Comparison of ENCODE assay signal across 9 mouse cellular contexts in genomic region chr2:30063791-30064190, GRCm38 (mm10). TPM values are rescaled to one million over a fixed set of nuclear protein-coding genes. Genes with fewer than 3 reads are reported as not detected.
A peak's percentile ranks its signal among the peaks of the same experiment; 100 is the strongest.
DNase-seq lines count a peak whose midpoint lies in the region; ATAC-seq and TF ChIP-seq lines count a peak whose summit lies in the region.
"Had no signal": no experiment of that assay in that cellular context is flagged by ENCODE, and none has a peak within 500 bp of the region (broad histone marks: within the 10 kb centered on the region; RNA-seq: fewer than 3 reads in every experiment).

No protein-coding gene starts in this region.

- H3K27ac ChIP-seq in thymus, adult 2 months (ENCODE audit: control insufficient read depth, insufficient read depth, low read length) = peak overlapping the region; percentile 60; the same call in 1 of the 2 replicates
- H3K27ac ChIP-seq in forebrain, embryonic 13.5 days = no peak overlapping the region
- H3K27ac ChIP-seq in liver, embryonic 12.5 days = peak overlapping the region; percentile 92
- H3K27ac ChIP-seq in stomach, postnatal 0 days (replicated peaks) = peak overlapping the region; percentile 93

- WGBS in thymus, adult 2 months = 4% methylated on average over 2 of the region's 3 CpGs
- 9% methylated on average over 3 of the region's 3 CpGs for WGBS in forebrain, embryonic 13.5 days
- 2% methylated on average over 3 of the region's 3 CpGs for WGBS in liver, embryonic 12.5 days (ENCODE audit: insufficient replicate concordance)
- 17% methylated on average over 2 of the region's 3 CpGs for WGBS in stomach, postnatal 0 days

- intact Hi-C loops in gastrocnemius, postnatal 14 days (cut with DNase I; ENCODE audit: low total_unique reads) = no loop called here

- H3K4me3 ChIP-seq in thymus, adult 2 months (ENCODE audit: control insufficient read depth, insufficient read depth, low read length) = peak overlapping the region; percentile 80; the same call in 1 of the 2 replicates
- peak overlapping the region; percentile 59 for H3K4me3 ChIP-seq in forebrain, embryonic 13.5 days
- H3K4me3 ChIP-seq in liver, embryonic 12.5 days = peak overlapping the region; percentile 76
- peak overlapping the region; percentile 54 for H3K4me3 ChIP-seq in stomach, postnatal 0 days (ENCODE audit: low read depth, low read length)

- H3K9ac ChIP-seq in forebrain, embryonic 13.5 days = peak overlapping the region; percentile 72
- peak overlapping the region; percentile 83 for H3K9ac ChIP-seq in liver, embryonic 12.5 days
- H3K9ac ChIP-seq in stomach, postnatal 0 days (ENCODE audit: low read length) = peak overlapping the region; percentile 75; the same call in 1 of the 2 replicates

- TF ChIP-seq POLR2A in thymus, adult 2 months (IDR thresholded peaks at IDR 0.05; ENCODE audit: control insufficient read depth, extremely low read depth, insufficient read depth, low read length, poor library complexity) = no peak

- peak overlapping the region; percentile 88 for H3K4me2 ChIP-seq in forebrain, embryonic 13.5 days
- peak overlapping the region; percentile 97 for H3K4me2 ChIP-seq in liver, embryonic 12.5 days
- peak overlapping the region; percentile 91 for H3K4me2 ChIP-seq in stomach, postnatal 0 days (replicated peaks; ENCODE audit: low read depth)

- H3K36me3 ChIP-seq in thymus, adult 2 months (ENCODE audit: control insufficient read depth, insufficient read depth, low read length) = peaks cover 4% of the 10 kb centered on the region
- H3K36me3 ChIP-seq in forebrain, embryonic 13.5 days (ENCODE audit: poor library complexity, severe bottlenecking) = peaks cover 5% of the 10 kb centered on the region
- peaks cover 12% of the 10 kb centered on the region for H3K36me3 ChIP-seq in liver, embryonic 12.5 days
- no peaks in the 10 kb centered on the region for H3K36me3 ChIP-seq in stomach, postnatal 0 days (ENCODE audit: control insufficient read depth, insufficient read depth, low read length)

- TF ChIP-seq EP300 in stomach, postnatal 0 days (optimal IDR thresholded peaks at IDR 0.05) = no peak

- no peak for DNase-seq in thymus, adult 2 months
- DNase-seq in thymus, postnatal 14 days = no peak
- peak; percentile 40 for DNase-seq in stomach, postnatal 0 days (ENCODE audit: low spot score)
- DNase-seq in cerebellum, adult 9-10 months = no peak
- no peak for DNase-seq in gastrocnemius, postnatal 14 days
- DNase-seq in T-cell, adult 2 months (ENCODE audit: low spot score) = no peak
- DNase-seq: kidney, adult 8-10 months had no signal

- no peak for ATAC-seq in forebrain, embryonic 13.5 days
- no peak for ATAC-seq in liver, embryonic 12.5 days
- ATAC-seq in stomach, postnatal 0 days (ENCODE audit: low FRiP score, low TSS enrichment) = no peak

- H3K4me1 ChIP-seq in thymus, adult 2 months (replicated peaks; ENCODE audit: control insufficient read depth, insufficient read depth, low read length) = peaks cover 26% of the 10 kb centered on the region
- peaks cover 55% of the 10 kb centered on the region for H3K4me1 ChIP-seq in forebrain, embryonic 13.5 days
- H3K4me1 ChIP-seq in liver, embryonic 12.5 days = peaks cover 69% of the 10 kb centered on the region
- peaks cover 2% of the 10 kb centered on the region; the same call in 1 of the 2 replicates for H3K4me1 ChIP-seq in stomach, postnatal 0 days (replicated peaks; ENCODE audit: control insufficient read depth, insufficient read depth)

- no peaks in the 10 kb centered on the region for H3K27me3 ChIP-seq in thymus, adult 2 months (ENCODE audit: control insufficient read depth, insufficient read depth, low read length)
- no peaks in the 10 kb centered on the region for H3K27me3 ChIP-seq in forebrain, embryonic 13.5 days
- H3K27me3 ChIP-seq in liver, embryonic 12.5 days (replicated peaks) = no peaks in the 10 kb centered on the region
- H3K27me3 ChIP-seq in stomach, postnatal 0 days (ENCODE audit: control insufficient read depth, insufficient read depth, low read length) = no peaks in the 10 kb centered on the region

- H3K9me3 ChIP-seq in forebrain, embryonic 13.5 days (replicated peaks) = no peaks in the 10 kb centered on the region
- H3K9me3 ChIP-seq in liver, embryonic 12.5 days (replicated peaks) = no peaks in the 10 kb centered on the region
- no peaks in the 10 kb centered on the region for H3K9me3 ChIP-seq in stomach, postnatal 0 days (ENCODE audit: control insufficient read depth, low read length)

- no peak for TF ChIP-seq CTCF in thymus, adult 2 months (IDR thresholded peaks at IDR 0.05; ENCODE audit: borderline replicate concordance, control insufficient read depth, extremely low read depth, insufficient read depth, low read length, poor library complexity)
- no peak for TF ChIP-seq CTCF in stomach, postnatal 0 days (IDR thresholded peaks at IDR 0.05; ENCODE audit: low read depth)

RNA-seq across cellular contexts. Expression of gene Set, which starts 6.6 kb away (rescaled TPM):
- polyA plus RNA-seq in thymus, adult 2 months (2012; rRNA removed) = 71.7 and 103 TPM in 2 replicates
- 587 and 610 TPM in 2 replicates for polyA plus RNA-seq in forebrain, embryonic 13.5 days (2015; fragmentation: Nextera tagmentation; extraction: Ambion mirVana)
- polyA plus RNA-seq in liver, embryonic 12.5 days (2016; fragmentation: Nextera tagmentation; extraction: Ambion mirVana) = 409 and 423 TPM in 2 replicates
- polyA plus RNA-seq in stomach, postnatal 0 days (2015; fragmentation: Nextera tagmentation; extraction: Ambion mirVana) = 202 and 206 TPM in 2 replicates
- 10 to 100 TPM; 75.4 to 90.4 TPM for total RNA-seq in gastrocnemius, postnatal 14 days (2021)

RNA-seq across cellular contexts. Expression of gene Pkn3, which starts 13.7 kb away (rescaled TPM):
- 8.0 and 8.8 TPM in 2 replicates for polyA plus RNA-seq in thymus, adult 2 months (2012; rRNA removed)
- polyA plus RNA-seq in forebrain, embryonic 13.5 days (2015; fragmentation: Nextera tagmentation; extraction: Ambion mirVana) = 5.7 and 6.7 TPM in 2 replicates
- 4.6 and 5.1 TPM in 2 replicates for polyA plus RNA-seq in liver, embryonic 12.5 days (2016; fragmentation: Nextera tagmentation; extraction: Ambion mirVana)
- polyA plus RNA-seq in stomach, postnatal 0 days (2015; fragmentation: Nextera tagmentation; extraction: Ambion mirVana) = 3.0 and 3.1 TPM in 2 replicates
- 1 to 10 TPM; 5.9 to 6.4 TPM for total RNA-seq in gastrocnemius, postnatal 14 days (2021)

RNA-seq across cellular contexts. Expression of gene Wdr34, which starts 15.1 kb away (rescaled TPM):
- polyA plus RNA-seq in thymus, adult 2 months (2012; rRNA removed) = 18.3 and 23.1 TPM in 2 replicates
- polyA plus RNA-seq in forebrain, embryonic 13.5 days (2015; fragmentation: Nextera tagmentation; extraction: Ambion mirVana) = 50.8 and 57.2 TPM in 2 replicates
- polyA plus RNA-seq in liver, embryonic 12.5 days (2016; fragmentation: Nextera tagmentation; extraction: Ambion mirVana) = 13.2 and 15.4 TPM in 2 replicates
- 10.9 and 13.2 TPM in 2 replicates for polyA plus RNA-seq in stomach, postnatal 0 days (2015; fragmentation: Nextera tagmentation; extraction: Ambion mirVana)
- 1 to 10 TPM; 3.2 to 3.3 TPM for total RNA-seq in gastrocnemius, postnatal 14 days (2021)

RNA-seq across cellular contexts. Expression of gene Zdhhc12, which starts 29.7 kb away (rescaled TPM):
- polyA plus RNA-seq in thymus, adult 2 months (2012; rRNA removed) = 146 and 160 TPM in 2 replicates
- 21.0 and 21.2 TPM in 2 replicates for polyA plus RNA-seq in forebrain, embryonic 13.5 days (2015; fragmentation: Nextera tagmentation; extraction: Ambion mirVana)
- polyA plus RNA-seq in liver, embryonic 12.5 days (2016; fragmentation: Nextera tagmentation; extraction: Ambion mirVana) = 29.7 and 31.0 TPM in 2 replicates
- polyA plus RNA-seq in stomach, postnatal 0 days (2015; fragmentation: Nextera tagmentation; extraction: Ambion mirVana) = 27.7 and 27.8 TPM in 2 replicates
- total RNA-seq in gastrocnemius, postnatal 14 days (2021) = 1 to 10 TPM; 3.5 to 4.0 TPM
